Mouse (Mus musculus) fibroblast of lung, adult 2 months (primary cell): ENCODE measurements around the gene Cyfip1.

Source experiments
- DNase-seq: peaks from one replicate; pipeline ENCODE4 v3.0.0-alpha.2; 2011; ENCODE audit warnings: low read depth

Gene Cyfip1

GRCm38 (mm10) chr7:55841445-55841844 lies at the start of gene Cyfip1:
Cyfip1 (plus strand) TSS chr7:55841745.
- DNase-seq, result no peak

DNA sequence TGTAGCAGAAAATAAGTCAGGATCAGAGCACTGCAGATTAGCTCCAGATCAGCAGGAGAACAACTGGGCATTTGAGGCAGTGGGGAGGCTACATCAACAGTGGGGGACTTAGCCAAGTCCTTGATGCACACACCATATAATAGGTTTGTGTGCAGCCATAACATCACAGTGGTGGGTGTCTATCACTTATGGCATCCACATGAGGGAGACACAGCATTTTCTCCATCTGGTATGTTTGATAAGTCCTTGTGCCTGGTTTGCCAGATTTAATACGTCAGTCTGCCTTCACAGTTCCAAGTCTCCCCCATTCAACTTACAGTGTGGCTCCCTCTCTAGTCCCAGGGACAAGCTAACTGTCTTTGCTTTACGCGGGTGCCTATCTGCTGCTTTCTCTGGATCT lies 49.3 kb upstream of the Cyfip1 start:
- no peak for DNase-seq

DNA sequence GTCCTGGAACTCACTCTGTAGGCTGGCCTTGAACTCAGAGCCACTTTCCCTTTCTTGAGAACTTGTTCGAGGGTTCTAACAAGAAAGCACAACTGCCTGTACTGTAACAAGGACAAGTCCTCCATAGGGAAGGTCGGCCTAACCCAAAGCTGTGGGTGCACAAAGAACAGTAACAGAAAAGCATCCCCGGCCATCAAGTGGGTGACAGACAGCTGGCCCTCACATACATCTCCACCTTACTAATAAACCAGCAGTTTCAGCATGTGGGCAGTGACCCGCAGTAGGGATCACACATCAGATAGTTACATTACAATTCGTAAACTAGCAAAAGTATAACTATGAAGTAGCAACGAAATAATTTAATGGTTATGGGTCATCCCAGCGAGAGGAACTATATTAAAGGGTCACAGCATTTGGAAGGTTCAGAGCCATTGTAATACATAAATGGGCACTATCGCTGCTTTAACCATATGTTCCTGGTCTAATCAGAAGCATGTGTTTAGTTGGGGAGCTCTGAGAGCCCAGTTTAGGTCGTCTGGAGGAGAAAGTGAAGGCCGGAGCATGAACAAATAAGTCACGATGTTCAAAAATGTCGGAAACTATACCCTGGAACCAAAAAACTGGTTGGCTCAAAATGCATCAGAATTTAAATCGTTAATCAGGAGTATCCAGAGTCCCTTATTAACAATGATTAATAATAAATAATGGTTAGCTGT lies 48.2 kb upstream of the Cyfip1 start:
- DNase-seq, result no peak

DNA sequence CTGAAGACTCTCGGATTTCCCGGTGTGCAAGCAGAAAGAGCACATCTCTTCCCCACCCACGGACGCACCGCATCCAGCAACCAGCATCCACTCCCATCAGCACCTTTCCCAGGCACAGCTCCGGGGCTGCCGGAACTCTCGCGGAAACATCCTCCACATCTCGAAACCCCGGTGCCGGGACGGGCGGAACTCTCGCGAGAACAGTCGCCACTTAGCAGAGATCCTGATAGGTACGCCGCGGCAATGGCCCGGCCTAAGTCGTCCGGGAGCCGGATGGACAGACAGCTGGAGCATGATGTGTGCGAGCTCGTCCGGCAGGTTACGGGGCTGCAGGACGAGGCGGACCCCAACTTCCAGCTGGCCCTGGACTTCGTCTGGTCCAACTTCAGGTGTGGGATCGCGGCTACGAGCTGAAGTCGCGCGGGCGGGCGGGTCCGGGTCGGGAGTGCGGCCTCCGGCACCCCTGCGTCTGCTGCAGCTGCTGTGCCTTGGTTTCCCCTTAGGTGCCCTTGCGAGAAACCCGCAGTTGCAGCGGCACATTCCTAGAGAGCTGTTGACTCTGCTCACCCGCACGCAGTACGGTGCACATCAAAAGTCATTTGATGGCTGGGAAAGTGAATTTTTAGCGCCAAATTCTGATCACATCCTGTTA lies 47.5 kb upstream of the Cyfip1 start, which contains the start of gene Tubgcp5:
Tubgcp5 (plus strand) TSS at position 203 of the 652 bp plus-strand sequence.
- peak; percentile 94 for DNase-seq

- DNase-seq, result no peak
Measured at GRCm38 (mm10) chr7:55799981-55800380, 41.6 kb upstream of the Cyfip1 start.

DNA sequence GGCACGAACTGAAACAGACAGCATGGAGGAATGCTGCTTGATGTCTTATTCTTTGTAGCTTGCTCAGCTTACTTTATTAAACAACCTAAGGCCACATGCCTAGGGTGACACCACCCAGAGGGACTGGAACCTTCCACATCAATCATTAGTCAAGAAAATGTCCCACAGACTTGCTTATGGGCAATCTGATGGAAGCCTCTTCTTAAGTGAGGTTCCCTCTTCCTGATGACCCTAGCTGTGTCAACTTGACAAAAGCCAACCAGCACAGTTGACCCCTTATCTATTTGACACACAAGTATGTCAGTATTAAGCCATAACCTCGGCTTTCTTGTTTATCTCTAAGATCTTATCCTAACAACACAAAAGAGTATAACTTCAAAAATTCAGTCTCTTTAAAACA lies 31.6 kb upstream of the Cyfip1 start:
- no peak for DNase-seq

DNA sequence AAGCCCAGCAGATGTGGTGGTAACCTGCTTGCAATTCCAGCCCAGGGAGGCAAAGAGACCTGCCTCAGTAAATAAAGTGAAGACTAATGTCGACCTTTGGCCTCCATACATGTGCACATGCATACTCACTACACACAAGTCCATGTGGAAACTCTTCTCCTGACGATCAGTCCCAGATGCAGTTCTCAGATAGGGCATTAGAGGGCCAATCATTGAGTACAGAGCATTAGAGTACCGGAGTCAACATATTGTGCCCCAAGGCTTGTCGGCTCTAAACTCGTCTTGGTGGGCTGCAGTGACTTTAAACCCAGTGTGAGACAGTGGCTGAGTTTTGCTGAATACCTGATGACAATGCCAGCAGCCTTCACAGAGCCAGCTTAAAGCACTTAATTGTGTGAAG lies 17.1 kb upstream of the Cyfip1 start:
- no peak for DNase-seq

DNA sequence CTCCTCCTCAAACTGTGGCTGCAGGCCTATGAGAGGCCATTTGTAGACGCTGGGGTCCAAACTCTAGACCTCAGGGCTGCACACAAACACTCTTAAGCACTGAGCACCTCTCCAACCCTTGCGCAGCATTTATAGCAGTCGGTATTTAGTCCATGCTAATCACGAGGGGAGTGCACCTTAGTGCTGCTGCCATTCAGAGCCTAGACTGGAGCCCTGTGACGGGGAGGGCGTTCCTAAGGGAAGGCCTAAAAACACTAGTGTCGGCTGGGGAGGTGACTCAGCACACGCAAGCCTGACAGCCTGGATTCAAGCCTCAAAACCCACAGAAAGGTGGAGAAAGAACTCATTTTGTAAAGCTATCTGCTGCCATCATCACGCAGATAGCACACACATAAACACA lies 14.0 kb upstream of the Cyfip1 start:
- no peak for DNase-seq

DNA sequence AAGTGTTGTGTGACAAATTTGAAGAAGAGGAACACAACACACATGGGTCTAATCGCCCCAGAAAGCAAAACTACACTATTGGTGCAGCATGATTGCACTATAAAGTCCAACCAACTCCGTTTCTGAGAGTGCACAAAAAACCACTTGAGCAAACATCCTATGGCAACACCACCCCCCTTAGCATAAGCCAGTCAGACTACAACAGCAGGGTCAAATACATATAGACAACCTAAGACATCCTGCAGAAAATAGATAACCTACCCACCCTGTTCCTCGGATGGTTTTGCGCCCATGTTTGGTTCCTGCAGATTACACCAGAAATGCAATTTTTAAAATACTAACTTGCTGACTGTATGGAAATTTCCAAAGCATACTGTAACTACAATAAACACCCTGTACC lies 4.7 kb upstream of the Cyfip1 start:
- DNase-seq, result no peak

GRCm38 (mm10) chr7:55841977-55842503 lies 495 bp downstream of the Cyfip1 start:
- DNase-seq, result peak; percentile 60

- no peak for DNase-seq
Measured at GRCm38 (mm10) chr7:55842504-55843152, 1.1 kb downstream of the Cyfip1 start.

DNA sequence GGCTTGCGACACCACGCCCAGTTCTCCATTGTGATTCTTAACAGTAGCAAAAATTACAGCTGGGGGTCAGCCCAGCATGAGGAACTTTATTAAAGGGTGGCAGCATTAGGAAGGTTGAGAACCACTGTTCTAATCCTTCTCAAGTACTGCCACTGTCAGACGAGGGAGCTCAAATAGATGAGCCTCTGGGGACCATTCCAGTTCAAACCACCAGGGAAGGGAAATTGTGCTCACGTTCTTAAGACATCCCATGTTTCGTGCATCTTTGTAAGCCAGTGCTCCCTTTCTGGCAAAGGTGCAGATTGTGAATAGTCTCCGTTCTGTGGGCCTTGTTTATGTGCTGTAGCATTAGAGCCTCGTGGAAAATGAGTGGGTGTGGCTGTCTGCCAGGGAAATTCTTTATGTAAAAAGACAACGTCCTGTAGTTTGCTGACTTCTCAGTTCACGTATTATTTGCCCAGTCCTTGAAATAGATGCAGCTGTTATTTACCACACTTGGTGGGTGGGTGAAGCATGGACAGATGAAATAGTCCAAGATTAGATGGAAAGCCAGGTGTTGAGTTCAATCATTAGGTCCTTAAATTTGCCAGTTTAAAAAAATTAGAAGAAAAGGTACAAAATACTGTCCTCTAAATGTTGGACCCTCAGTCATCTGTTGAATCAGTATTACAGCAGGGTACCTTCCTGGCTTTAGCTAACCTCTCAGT lies 5.2 kb downstream of the Cyfip1 start:
- no peak for DNase-seq

GRCm38 (mm10) chr7:55849948-55850571 lies 8.5 kb downstream of the Cyfip1 start:
- no peak for DNase-seq

DNA sequence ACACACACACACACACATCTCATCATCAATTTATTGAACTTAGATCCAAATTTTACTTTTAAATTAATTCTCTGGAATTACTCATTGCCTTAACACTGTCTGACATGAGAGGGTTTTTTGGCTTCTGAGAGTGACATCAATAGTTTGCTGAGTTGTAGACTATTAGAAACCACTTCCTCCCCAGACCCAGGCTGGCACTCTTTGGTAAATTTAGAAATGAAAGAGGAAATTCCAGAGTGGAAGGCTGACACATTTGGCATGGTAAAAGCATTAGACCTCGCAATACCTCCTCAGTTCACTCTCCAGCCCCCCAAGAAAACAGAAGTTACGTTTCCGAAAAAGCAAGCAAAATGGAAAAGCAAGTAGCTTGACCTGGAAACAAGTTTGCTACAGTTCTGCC lies 11.2 kb downstream of the Cyfip1 start:
- peak; percentile 25 for DNase-seq

GRCm38 (mm10) chr7:55855597-55855996 lies 14.1 kb downstream of the Cyfip1 start:
- DNase-seq, result no peak

GRCm38 (mm10) chr7:55856741-55857140 lies 15.2 kb downstream of the Cyfip1 start:
- no peak for DNase-seq

DNA sequence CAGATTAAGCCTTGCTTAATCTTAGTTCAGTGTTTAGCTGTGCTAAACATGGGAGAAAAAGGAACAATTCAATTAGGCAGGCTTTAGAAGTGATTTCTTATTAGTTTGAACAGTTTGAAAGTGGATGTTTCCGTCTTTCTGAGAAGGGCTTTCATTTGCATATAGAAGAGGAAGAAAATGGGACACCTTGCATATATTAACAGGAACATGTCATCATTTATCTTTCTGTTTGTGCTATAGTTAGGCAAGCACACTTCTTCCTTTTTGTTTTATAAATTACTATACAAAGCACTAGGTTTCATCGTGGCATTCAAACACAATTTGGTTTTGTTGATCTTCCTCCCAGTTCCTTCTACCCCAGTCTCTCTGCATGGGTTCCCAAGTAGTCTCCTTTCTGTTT lies 16.2 kb downstream of the Cyfip1 start:
- no peak for DNase-seq

- DNase-seq, result no peak
Measured at GRCm38 (mm10) chr7:55858836-55859517, 17.4 kb downstream of the Cyfip1 start.

DNA sequence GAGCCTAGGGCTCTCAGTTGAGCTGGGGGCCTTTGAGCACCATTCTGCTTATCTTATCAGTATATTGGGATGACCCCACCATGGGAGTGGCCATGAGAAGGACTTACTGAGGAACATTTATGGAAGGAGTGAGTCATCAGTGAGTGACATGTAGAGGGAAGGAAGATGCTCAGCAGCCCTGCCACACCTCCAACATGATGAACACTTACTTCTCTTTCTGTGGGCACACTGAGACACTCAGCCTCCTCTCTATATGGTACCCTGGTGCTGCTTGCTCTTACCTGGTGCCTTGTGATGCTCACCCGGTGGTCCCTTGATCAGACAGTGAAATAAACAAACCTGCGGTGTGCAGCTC lies 17.9 kb downstream of the Cyfip1 start:
- DNase-seq, result no peak

DNA sequence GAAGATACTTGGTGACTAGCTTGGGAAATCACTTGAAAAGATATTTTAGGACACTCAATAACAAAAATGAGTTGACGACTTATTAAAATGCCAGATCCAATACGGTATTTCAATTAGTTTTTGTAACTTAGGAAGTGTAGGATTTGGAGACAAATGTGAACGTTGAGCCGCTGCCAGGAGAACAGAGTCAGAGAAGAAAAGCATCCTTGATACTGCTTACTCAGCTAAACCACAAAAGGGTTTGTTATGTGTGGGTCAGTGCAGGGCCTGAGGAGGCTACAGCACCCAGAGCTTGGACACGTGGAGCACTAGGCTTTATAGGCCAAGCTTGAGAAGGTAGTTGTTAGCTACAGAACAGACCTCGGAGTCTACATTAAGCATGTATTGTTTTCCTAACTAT lies 18.4 kb downstream of the Cyfip1 start:
- no peak for DNase-seq

GRCm38 (mm10) chr7:55861175-55861574 lies 19.6 kb downstream of the Cyfip1 start:
- peak; percentile 53 for DNase-seq
